Mouse (Mus musculus) liver, adult (tissue): Measurements from ENCODE around the gene Rgma.

Experiments
- GATA4 ChIP-seq: IDR thresholded peaks from 2 replicates; pipeline ENCODE4 v1.6.1; 2014; ENCODE audit warnings: mild to moderate bottlenecking, low read length; ENCODE audit not compliant: insufficient replicate concordance

The Rgma gene

DNA sequence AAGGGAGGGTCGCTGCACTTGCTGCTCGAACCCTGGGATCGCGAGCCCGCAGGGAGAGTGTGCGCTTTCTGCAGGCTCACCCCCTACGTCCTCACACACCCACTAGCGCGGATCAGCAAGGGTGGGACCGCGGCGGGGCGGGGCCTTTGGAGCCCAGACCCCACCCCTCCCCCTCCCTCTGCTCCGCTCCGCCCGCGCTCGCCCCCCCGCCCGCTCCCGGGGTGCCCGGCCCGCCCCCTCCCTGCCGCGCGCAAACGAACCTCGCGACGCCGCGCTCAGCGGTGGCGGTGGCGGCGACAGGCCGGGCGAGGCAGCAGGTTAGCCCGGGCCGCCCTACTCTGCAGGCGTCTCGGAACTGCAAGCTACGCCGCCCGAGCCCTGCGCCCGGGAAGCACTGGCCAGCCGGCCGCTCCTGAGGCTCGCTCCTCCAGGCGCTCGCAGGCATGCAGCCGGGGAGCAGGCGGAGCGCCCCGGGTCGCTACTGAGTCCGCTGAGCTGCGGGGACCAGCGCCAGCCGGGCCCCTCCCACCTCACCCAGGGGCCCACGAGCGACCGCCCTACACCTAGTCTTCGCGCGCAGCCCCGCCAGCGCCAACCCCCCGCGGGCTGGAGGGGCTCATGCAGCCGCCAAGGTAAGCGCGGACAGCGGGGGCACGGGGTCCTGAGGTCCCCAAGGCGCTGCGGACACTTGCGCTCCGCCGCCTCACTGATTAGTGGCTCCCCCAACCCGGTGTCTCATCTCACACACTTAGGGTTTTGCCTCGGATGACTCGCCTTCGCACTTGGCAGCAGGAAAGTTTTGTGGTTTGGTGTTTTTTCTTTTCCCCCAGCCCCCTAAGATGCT is at the start of gene Rgma:
Gene Rgma, plus strand, starts transcription at position 253 of the 844 bp plus-strand sequence.
- TF ChIP-seq GATA4: no peak

DNA sequence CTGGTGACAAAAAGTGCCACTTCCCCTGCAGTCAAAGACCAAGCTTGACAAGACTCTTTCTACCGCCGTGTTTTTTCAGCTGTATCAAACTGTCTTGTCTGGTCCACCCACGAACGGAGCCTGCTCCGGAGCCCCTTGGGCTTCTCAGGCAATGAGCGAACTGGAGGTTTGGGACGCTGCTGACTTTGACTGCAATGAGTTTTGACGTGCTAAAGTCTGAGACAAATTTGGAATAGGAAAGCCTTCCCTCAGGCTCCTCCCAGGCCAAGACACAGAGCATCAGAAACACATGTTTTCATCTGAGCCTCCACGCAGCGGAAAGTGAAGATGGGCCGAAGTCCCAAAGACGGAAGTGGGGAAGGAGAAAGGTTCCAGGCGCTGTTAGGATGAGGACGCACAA is 49.1 kb upstream of the Rgma start:
- TF ChIP-seq GATA4: no peak

DNA sequence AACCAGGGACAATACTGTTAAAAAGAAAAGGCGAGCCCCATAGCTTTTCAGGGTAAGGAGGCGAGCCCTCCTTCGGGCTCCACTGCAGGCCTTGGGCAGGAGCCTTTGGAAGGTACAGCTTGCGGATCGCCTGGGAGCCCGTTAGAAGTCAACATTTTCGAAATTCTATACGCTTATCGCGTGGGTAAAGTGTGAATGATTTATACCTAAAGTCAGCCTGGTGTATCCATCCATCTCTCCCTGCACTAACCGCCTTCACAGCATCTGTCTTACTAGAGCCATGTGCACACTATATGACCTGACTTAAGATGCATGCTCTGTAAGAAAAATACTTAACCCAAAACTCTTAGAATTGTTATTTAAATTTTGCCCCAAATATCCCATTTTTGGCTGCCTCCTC is 48.6 kb upstream of the Rgma start:
- TF ChIP-seq GATA4: no peak

DNA sequence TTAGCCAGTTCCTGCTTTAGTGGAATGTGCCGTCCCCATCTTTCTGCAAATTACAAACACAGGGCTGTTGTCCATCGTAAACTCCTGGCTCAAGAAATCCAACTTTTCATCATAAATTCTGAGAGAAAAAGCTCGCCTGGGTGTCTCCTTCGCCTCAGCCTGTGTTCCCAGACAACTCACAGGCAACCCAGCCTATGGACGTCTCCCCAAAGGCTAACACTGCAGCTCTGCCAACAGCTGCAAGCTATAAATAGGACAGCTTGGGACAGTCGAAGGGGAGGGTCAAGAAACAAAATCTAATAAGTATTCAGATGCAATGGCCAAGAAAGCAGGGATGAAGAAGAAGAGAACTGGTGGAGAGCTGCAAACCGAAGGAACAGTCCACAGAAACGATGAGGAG is 48.1 kb upstream of the Rgma start:
- no peak for TF ChIP-seq GATA4

DNA sequence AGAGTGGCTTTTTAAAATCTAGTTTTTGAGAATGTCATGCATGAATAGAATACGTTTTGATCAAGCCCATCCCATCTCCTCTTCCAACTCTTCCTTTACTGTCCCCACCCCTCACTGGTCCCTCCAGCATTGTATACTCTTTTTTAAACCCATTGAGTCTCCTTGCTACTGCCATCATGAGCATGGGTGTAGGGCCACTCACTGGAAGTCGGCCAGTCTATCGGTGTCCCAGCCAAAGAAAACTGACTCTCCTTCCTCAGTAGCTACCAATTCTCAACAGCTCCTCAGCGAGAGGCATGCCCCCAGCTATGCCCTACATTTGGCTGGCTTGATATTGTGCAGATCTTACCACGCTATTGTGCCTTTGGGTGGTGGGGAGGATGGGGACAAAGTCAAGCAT is 47.7 kb upstream of the Rgma start:
- TF ChIP-seq GATA4: no peak

DNA sequence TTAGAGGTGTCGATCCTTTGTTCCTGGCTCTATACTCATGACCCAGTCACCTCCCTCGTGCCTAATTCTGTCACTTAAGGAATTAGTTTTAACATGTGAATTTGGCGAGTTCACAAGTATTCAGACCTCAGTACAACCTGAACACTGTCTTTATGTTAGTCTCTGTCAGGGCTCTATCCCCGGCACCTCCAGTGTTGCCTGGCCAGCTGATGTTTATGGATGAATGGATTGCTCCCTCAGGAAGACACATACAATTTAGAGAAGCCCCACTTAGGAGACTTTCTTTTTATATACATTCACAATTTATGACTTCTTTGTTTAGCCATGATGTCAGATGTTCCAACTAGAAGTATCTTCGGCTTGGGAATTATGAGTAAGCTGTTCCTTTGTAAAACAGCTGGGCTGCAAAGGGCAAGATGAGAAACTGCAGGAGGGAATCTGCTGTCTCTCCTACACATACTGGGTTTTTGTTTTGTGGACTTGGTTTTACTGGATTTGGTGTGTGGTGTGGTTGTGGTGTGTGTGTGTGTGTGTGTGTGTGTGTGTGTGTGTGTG is 46.6 kb upstream of the Rgma start:
- TF ChIP-seq GATA4: no peak

DNA sequence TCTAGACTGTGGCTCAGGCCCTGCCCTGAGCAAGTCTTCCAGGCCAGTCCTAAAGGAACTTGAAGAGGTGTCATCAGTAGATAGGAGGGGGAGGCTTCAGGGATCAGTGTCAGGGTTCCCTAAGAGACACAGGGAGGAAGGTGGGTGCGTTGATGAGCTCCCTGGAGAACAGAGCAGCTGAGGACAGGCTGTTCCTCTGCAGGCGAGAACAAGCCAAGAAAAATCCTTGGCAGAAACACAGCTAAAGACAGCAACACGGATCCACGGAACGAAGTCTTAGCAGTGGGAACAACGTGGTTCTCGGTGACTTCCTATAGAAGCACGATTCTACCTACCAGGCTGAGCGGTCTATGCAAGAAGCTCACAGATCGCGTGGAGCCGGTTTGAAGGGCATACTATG is 44.6 kb upstream of the Rgma start:
- no peak for TF ChIP-seq GATA4

DNA sequence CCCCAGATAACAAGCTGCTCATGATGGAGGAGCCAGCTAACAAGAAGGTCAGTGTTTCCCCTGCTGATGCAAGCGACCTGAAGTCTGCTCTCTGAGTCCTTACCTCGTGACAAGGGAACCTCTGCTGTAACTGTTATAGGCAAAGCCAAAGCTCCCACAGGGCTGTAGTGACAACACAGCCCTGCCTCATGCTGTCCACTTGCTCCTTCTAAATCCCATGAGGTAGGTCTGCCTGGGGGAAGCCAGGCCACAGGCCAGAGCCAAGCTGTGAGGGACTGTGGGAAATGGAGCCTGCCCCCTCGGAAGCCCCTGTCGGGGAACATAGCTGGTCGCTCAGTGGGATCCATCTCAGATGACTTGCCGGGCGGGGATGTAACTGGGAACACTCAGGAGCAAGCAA is 43.7 kb upstream of the Rgma start:
- no peak for TF ChIP-seq GATA4

DNA sequence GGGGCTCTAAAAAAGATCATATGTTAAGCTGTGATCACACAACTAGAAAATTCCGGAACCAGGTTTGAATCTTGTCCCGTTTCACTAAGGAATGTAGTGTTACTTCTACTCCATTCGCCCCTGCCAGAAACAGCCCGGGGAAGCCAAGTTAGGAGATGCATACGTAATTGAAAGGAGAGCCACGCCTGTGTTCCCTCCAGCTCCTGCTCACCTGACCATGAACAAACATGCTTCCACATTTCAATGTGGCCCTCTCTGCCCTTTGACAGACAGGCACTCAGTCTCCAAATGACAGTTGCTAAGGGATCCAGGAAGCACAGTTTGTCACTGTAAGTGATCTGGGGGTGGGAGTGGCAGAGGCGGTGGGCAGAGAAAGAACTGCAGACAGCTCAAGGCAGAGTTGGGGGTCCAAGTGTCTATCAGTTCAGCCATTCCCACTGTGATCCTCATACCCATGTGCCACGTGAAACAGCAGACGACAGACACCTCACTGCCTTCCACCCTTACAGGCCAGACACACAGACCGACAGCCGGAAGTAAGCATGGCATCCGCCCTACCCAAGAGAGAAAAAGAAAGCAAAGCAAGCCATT is 41.8 kb upstream of the Rgma start:
- no peak for TF ChIP-seq GATA4

DNA sequence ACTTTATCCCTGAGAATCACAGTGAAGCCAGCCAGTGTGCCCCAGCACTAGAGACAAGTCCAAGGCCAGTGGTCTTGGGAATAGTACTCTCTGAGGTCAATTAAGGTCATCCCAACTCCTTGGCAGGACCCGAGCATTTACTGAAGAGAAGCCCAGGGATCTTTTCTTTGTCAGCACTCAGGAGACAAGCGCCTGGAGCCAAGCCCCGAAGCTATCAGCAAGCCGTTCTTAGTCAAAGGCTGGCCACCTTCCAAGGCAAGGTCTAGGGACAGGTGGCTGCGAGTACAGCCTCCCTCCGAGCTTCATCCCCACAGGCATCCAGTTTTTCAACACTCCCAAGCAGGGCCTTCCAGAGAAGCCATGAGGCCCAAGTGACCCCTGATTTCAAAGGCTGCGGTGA is 40.4 kb upstream of the Rgma start:
- no peak for TF ChIP-seq GATA4

DNA sequence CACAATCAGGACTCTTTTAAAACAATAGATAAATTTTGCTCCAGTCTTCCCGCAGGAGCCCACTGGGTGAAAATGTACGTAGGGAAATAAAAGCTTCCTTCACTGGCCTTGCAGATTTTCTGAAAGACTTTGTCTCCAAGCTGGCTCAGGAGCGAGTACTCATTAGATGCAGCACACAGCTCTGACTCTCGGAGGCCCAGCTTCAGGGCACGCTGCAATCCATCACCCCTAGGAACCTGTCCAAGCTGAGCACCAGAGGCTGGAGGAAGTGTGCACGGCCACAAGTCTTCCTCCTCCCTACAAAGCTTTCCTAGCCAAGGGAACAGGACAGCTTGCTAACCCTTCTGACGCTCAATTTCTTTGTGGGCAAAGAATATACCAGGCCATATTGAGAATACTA is 38.9 kb upstream of the Rgma start:
- TF ChIP-seq GATA4: no peak

DNA sequence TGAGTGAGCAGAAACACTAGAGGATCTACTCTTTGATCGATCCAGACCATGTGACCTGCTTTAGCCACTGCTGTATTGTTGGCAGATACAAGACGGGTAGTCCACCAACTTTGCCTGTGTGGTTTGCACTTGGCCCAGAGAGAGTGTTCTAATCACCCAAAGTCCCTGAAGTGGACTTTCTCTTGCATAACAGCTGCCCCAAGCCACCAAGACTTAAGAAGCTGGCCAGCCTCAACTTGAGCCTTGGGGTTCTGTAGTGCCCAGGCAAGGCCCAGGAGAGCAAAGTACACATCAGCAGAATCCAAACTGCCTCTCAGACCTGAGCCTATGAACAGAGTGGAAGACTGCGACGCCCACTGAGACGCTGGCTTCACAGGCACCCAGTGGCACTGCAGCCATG is 37.0 kb upstream of the Rgma start:
- TF ChIP-seq GATA4: no peak

DNA sequence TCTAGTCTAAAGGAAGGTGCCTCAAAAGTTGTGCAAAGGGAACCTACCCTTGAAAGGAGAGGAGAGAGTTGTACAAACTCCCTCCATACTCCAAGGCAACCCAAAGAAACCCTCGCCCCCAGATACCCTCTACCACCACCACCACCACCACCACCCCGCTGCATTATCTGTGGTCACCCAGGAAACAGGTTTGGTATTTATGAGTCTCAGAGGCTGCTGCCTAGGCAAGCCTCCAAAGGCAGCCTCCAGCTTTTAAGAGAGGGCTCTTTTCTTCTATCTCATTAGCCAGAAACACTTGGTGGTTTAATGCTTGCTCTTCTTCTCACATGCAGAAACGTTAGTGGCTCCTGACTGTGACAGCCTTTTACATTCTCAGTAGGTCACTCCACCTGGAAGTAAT is 31.5 kb upstream of the Rgma start:
- TF ChIP-seq GATA4: no peak

DNA sequence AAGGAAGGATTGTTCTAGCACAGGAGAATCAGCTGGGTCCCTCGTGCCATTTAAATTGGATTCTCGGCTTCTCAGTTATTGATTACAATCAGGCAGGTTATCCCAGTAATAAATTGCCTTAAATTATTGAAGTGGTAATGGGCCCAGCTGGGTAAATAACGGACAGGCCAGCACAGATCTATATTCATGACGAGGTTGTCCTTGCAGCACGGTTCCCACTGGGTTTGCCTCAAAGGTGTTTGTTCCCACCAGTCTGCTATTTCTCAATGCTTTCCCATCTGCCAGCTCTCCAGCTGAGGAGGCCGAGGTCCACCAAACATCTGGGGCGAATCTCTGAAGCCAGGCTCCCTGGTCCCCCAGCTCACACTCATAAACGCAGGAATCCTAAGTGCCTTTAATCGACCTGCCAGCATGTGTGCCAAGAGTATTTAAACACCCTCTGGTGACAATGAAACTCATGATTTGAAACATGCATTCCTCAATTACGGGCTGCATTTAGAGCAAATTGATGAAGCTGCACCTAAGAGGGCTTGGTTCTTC is 26.7 kb upstream of the Rgma start:
- TF ChIP-seq GATA4: no peak

DNA sequence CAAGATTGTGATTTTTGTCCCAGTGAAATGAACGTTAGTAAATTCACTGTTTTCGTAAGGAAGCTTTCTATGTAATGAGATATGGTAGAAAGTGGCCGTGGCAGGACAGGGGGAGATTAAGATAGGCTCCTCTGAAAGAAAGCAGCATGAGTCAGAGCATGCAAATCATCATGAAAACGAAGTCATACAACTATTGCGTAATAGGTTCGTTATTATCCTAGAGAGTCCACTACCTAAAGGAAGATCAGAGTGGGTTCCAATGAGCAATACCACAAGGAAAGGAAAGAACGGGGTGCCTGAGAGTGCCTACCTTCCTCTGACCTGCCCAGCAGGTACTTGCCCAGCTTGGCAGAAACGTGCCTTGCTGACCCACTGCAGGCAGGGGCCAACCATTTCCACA is 26.2 kb upstream of the Rgma start:
- no peak for TF ChIP-seq GATA4

DNA sequence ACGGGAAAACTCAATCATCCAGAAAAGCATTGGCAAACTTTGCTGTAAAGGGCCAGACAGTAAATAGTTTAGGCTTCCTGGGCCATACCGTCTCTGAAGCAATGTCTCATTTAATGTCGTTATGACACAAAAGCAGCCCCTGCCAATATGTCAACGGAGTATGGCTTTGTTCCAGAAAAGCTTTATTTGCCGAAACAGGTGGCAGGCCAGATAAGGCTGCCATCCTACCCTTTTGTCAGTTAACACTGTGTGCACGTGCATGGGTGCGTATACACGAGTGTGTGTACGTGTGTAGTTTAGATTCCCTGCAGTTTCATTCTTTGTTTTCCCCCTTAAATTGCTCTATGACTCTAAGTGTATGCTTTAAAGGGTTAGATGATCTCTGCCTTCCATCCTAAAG is 20.1 kb upstream of the Rgma start:
- no peak for TF ChIP-seq GATA4
